Mouse (Mus musculus) myocyte (in vitro differentiated cells): Measurements from ENCODE around the gene Rap1gap2. TPM values are rescaled to one million over a fixed set of nuclear protein-coding genes. Genes with fewer than 3 reads are reported as not detected.

Experiments
- H3K27me3 ChIP-seq: one replicate; pipeline ENCODE4 v1.6.1; 2011; ENCODE audit not compliant: control insufficient read depth, insufficient read depth, insufficient read length
- H3K36me3 ChIP-seq: one replicate; pipeline ENCODE4 v1.6.1; 2011; ENCODE audit not compliant: control insufficient read depth, insufficient read depth
- H3K4me2 ChIP-seq: one replicate; pipeline ENCODE4 v1.6.1; 2011; ENCODE audit warnings: low read depth, control low read depth
- H3K4me3 ChIP-seq: one replicate; pipeline ENCODE4 v1.5.1; 2011; ENCODE audit warnings: mild to moderate bottlenecking, control low read depth, moderate library complexity
- H3K79me2 ChIP-seq: one replicate; pipeline ENCODE4 v1.6.1; 2011; ENCODE audit not compliant: control insufficient read depth, insufficient read depth
- H3ac ChIP-seq: one replicate; pipeline ENCODE4 v1.6.1; 2011; ENCODE audit not compliant: control insufficient read depth, insufficient read length
- CEBPB ChIP-seq: IDR thresholded peaks from 2 replicates; pipeline ENCODE4 v1.6.1; 2011; ENCODE audit warnings: mild to moderate bottlenecking, moderate library complexity; ENCODE audit not compliant: poor library complexity, insufficient read depth, severe bottlenecking
- E2F4 ChIP-seq: IDR thresholded peaks from one replicate; pipeline ENCODE4 v1.6.1; 2011; ENCODE audit warnings: mild to moderate bottlenecking, control low read depth, moderate library complexity; ENCODE audit not compliant: insufficient read depth
- MAX ChIP-seq: IDR thresholded peaks from one replicate; pipeline ENCODE4 v1.6.1; 2011; ENCODE audit warnings: low read depth, mild to moderate bottlenecking, control low read depth
- MYOD1 ChIP-seq, 3 experiments: IDR thresholded peaks; one replicate each; pipeline ENCODE4 v1.6.1; 2011; ENCODE audit warnings: control low read depth in 2 of 3, low read depth in 2 of 3, mild to moderate bottlenecking in 2 of 3, moderate library complexity in 1 of 3; ENCODE audit not compliant: insufficient read length in 2 of 3, control insufficient read depth in 1 of 3
- MYOG ChIP-seq, 3 experiments: IDR thresholded peaks; one replicate each; pipeline ENCODE4 v1.6.1; 2011; ENCODE audit warnings: control low read depth in 2 of 3, low read depth in 2 of 3, mild to moderate bottlenecking in 2 of 3; ENCODE audit not compliant: insufficient read length in 2 of 3, control insufficient read depth in 1 of 3, insufficient read depth in 1 of 3
- POLR2A ChIP-seq: IDR thresholded peaks from one replicate; pipeline ENCODE4 v1.6.1; 2011; ENCODE audit warnings: low read depth, mild to moderate bottlenecking, control low read depth, moderate library complexity; ENCODE audit not compliant: insufficient read length
- POLR2AphosphoS2 ChIP-seq: IDR thresholded peaks from one replicate; pipeline ENCODE4 v1.6.1; 2011; ENCODE audit warnings: low read depth, control low read depth; ENCODE audit not compliant: insufficient read length
- REST ChIP-seq: IDR thresholded peaks from one replicate; pipeline ENCODE4 v1.6.1; 2011; ENCODE audit warnings: mild to moderate bottlenecking, control low read depth, moderate library complexity; ENCODE audit not compliant: insufficient read depth, insufficient read length
- SRF ChIP-seq: IDR thresholded peaks from one replicate; pipeline ENCODE4 v1.6.1; 2011; ENCODE audit warnings: low read depth; ENCODE audit not compliant: control insufficient read depth, insufficient read length
- TCF12 ChIP-seq: IDR thresholded peaks from one replicate; pipeline ENCODE4 v1.6.1; 2011; ENCODE audit warnings: mild to moderate bottlenecking, control low read depth; ENCODE audit not compliant: poor library complexity, insufficient read depth, severe bottlenecking
- TCF3 ChIP-seq: IDR thresholded peaks from one replicate; pipeline ENCODE4 v1.6.1; 2011; ENCODE audit warnings: low read depth, control low read depth; ENCODE audit not compliant: insufficient read length
- USF1 ChIP-seq: IDR thresholded peaks from one replicate; pipeline ENCODE4 v1.6.1; 2011; ENCODE audit warnings: low read depth, mild to moderate bottlenecking, control low read depth, moderate library complexity
- polyA plus RNA-seq: library from polyadenylated mRNA; unstranded; fragments of >200 nt; fragmentation: generic; extraction: Trizol; gene quantifications from one replicate; pipeline ENCODE4 v1.2.1, GENCODE M21; 2012; ENCODE audit warnings: missing spikeins

Rap1gap2 gene
- polyA plus RNA-seq, 1 experiment = 43.4 TPM

- TF ChIP-seq MYOD1 (IDR thresholded peaks at IDR 0.05; ENCODE audit: control insufficient read depth in 1 of 3, insufficient read length in 2 of 3, low read depth in 2 of 3) (no peak), MAX (no peak), POLR2AphosphoS2 (no peak), POLR2A (no peak), REST (no peak), MYOG (IDR thresholded peaks at IDR 0.05; ENCODE audit: control insufficient read depth in 1 of 3, insufficient read depth in 1 of 3, insufficient read length in 2 of 3, low read depth in 2 of 3) (no peak)
- H3K36me3 ChIP-seq = no peaks in the 10 kb centered on the region
- H3ac ChIP-seq = no peak overlapping the region
- H3K79me2 ChIP-seq = no peaks in the 10 kb centered on the region
- H3K27me3 ChIP-seq = no peaks in the 10 kb centered on the region
- no peak overlapping the region for H3K4me3 ChIP-seq
- H3K4me2 ChIP-seq = no peak overlapping the region
These were observed 218.8 kb downstream of the Rap1gap2 start for GRCm38 (mm10) chr11:74391899-74392298.

DNA sequence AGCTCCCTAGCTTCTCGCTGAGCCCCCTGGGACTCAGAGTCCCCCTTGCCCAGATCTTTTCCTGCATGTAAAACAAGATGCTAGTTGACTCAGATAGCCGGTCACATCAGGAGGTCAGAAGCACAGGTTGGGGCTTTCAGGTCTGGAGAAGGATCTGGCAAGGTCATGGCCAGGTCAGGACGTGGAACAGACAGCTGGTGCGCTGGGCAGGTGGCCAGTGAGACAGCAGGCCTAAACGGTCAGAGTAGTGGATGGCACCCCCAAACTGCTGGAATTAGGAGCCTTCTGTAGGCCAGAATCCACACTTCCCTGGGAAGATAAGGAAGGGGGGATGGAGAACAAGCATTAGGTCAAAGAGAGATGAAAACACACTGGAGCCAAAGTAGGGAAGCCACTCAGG is 223.5 kb downstream of the Rap1gap2 start:
- Histone ChIP-seq H3K4me3 (no peak overlapping the region), H3K4me2 (no peak overlapping the region), H3K36me3 (no peaks in the 10 kb centered on the region), H3ac (no peak overlapping the region), H3K79me2 (no peaks in the 10 kb centered on the region), H3K27me3 (peaks cover 14% of the 10 kb centered on the region)
- TF ChIP-seq E2F4 = no peak
- TF ChIP-seq MYOD1 (IDR thresholded peaks at IDR 0.05; ENCODE audit: control insufficient read depth in 1 of 3, insufficient read length in 2 of 3, low read depth in 2 of 3) = peak in 1 of 3 experiments; percentile 38
- peak in 1 of 3 experiments; percentile 42 for TF ChIP-seq MYOG (IDR thresholded peaks at IDR 0.05; ENCODE audit: control insufficient read depth in 1 of 3, insufficient read depth in 1 of 3, insufficient read length in 2 of 3, low read depth in 2 of 3)

GRCm38 (mm10) chr11:74385674-74386073 is 225.0 kb downstream of the Rap1gap2 start:
- Histone ChIP-seq H3K36me3 (no peaks in the 10 kb centered on the region), H3K4me2 (no peak overlapping the region), H3K27me3 (peaks cover 14% of the 10 kb centered on the region), H3ac (no peak overlapping the region), H3K4me3 (no peak overlapping the region), H3K79me2 (no peaks in the 10 kb centered on the region)
- TF ChIP-seq POLR2A (no peak), TCF12 (no peak), MAX (no peak), MYOG (IDR thresholded peaks at IDR 0.05; ENCODE audit: control insufficient read depth in 1 of 3, insufficient read depth in 1 of 3, insufficient read length in 2 of 3, low read depth in 2 of 3) (no peak), CEBPB (no peak), SRF (no peak), REST (no peak), E2F4 (no peak), POLR2AphosphoS2 (no peak), USF1 (no peak), MYOD1 (IDR thresholded peaks at IDR 0.05; ENCODE audit: control insufficient read depth in 1 of 3, insufficient read length in 2 of 3, low read depth in 2 of 3) (no peak), TCF3 (no peak)

DNA sequence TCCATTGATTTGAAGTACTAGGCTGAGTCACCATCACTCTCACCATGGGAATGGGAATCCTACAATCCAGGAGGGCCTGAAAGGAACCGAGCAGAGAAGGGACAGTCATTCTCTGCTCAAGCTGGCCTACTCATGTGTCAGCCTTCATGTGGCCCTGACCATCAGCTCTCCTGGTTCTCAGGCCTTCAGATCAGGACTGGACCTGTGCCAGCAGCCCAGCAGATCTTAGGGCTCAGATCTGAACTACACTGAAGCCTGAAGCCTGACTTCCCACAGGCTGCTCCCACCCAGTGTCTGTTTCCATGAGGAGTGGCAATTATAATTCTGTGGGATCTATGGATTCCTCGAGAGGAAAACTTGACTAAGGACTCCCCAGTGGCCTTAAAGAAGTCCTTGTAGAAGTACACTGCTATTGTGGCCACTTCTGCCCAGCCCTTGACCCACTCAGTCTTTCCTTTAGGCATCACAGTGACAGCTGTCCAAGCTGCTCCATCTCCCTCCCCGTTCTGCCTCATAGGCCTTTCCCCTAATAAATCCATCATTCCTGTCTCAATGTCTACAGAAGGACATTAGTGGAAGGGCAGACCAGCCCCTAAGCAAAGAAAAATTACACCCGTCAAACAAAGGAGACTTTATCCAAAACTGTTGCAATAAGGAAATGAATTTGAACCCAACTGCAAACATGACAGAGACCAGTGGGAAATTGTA is 231.4 kb downstream of the Rap1gap2 start:
- Histone ChIP-seq H3K4me3 (no peak overlapping the region), H3ac (no peak overlapping the region), H3K27me3 (peaks cover 31% of the 10 kb centered on the region), H3K79me2 (no peaks in the 10 kb centered on the region), H3K4me2 (no peak overlapping the region), H3K36me3 (no peaks in the 10 kb centered on the region)
- TF ChIP-seq E2F4 = no peak
- TF ChIP-seq TCF12 = no peak
- TF ChIP-seq TCF3 = no peak
- peak in 1 of 3 experiments; percentile 39 for TF ChIP-seq MYOD1 (IDR thresholded peaks at IDR 0.05; ENCODE audit: control insufficient read depth in 1 of 3, insufficient read length in 2 of 3, low read depth in 2 of 3)

GRCm38 (mm10) chr11:74376847-74377246 is 233.9 kb downstream of the Rap1gap2 start:
- Histone ChIP-seq H3K4me2 (no peak overlapping the region), H3K27me3 (peaks cover 35% of the 10 kb centered on the region), H3ac (no peak overlapping the region), H3K36me3 (no peaks in the 10 kb centered on the region), H3K79me2 (no peaks in the 10 kb centered on the region), H3K4me3 (no peak overlapping the region)
- no peak for TF ChIP-seq CEBPB
- TF ChIP-seq TCF12 = no peak
- TF ChIP-seq MYOG (IDR thresholded peaks at IDR 0.05; ENCODE audit: control insufficient read depth in 1 of 3, insufficient read depth in 1 of 3, insufficient read length in 2 of 3, low read depth in 2 of 3) = no peak
- TF ChIP-seq E2F4 = no peak
- TF ChIP-seq SRF = no peak
- no peak for TF ChIP-seq REST
- TF ChIP-seq POLR2AphosphoS2 = no peak
- no peak for TF ChIP-seq MAX
- no peak for TF ChIP-seq USF1
- TF ChIP-seq TCF3 = no peak
